Mouse (Mus musculus): Measurements from ENCODE around the gene Elmo3. TPM values are rescaled to one million over a fixed set of nuclear protein-coding genes. Genes with fewer than 3 reads are reported as not detected.
"Not testable (repeated sequence)": the region's sequence is repeated elsewhere in the genome, so short reads cannot be mapped to it uniquely, and the experiment has no call there.

The Elmo3 gene
- polyA plus RNA-seq, 1 experiment from 2014 or later = 2.4 TPM

DNA sequence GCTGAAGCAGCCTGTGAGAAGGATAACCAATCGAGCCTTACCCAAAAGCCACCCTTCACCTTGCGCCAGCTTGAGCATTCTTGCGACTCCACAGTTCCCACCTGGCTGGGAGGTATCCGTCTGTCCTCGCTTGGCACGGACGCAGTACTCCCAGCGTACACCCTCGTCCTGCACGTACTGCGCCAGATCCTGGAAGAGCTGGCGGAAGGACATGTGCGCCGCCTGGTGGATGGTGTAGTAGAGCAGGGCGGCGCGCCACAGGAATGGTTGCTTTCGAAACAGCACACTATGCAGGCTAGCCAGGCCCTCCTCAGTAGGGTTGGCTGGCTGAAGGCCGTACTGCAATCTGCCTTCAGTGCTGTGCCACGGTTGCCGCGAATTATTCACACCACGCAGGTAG, 22.3 kb upstream of the Elmo3 start:
- WGBS = 19% methylated on average over 23 of the region's 23 CpGs

GRCm38 (mm10) chr8:105285514-105285913, 19.9 kb upstream of the Elmo3 start:
- no peaks in the 10 kb centered on the region; the same call in 1 of the 2 replicates for H3K36me3 ChIP-seq (ENCODE audit: control insufficient read depth, insufficient read depth, low read length)
- H3K9me3 ChIP-seq (ENCODE audit: control insufficient read depth, low read length) = no peaks in the 10 kb centered on the region
- no peak overlapping the region for H3K4me3 ChIP-seq (ENCODE audit: low read depth, low read length)
- H3K27me3 ChIP-seq (ENCODE audit: control insufficient read depth, insufficient read depth, low read length) = peaks cover 6% of the 10 kb centered on the region
- DNase-seq (ENCODE audit: low spot score) (peak; percentile 47), ATAC-seq (replicated peaks; ENCODE audit: low FRiP score) (no peak)
- WGBS = 44% methylated on average over 12 of the region's 12 CpGs
- H3K4me1 ChIP-seq (replicated peaks; ENCODE audit: control insufficient read depth, insufficient read depth, low read length) = peaks cover 12% of the 10 kb centered on the region
- no peak overlapping the region for H3K9ac ChIP-seq (ENCODE audit: low read length)
- no peak overlapping the region for H3K4me2 ChIP-seq (ENCODE audit: low read depth, low read length, severe bottlenecking)
- H3K27ac ChIP-seq (ENCODE audit: low read depth, low read length) = no peak overlapping the region

More for the DNA sequence above, 22.3 kb upstream of the Elmo3 start:
- no peak overlapping the region for H3K4me3 ChIP-seq (ENCODE audit: low read depth, low read length)
- no peaks in the 10 kb centered on the region for H3K9me3 ChIP-seq (ENCODE audit: control insufficient read depth, low read length)
- H3K4me1 ChIP-seq (replicated peaks; ENCODE audit: control insufficient read depth, insufficient read depth, low read length) = peaks cover 2% of the 10 kb centered on the region; the same call in 1 of the 2 replicates
- H3K36me3 ChIP-seq (ENCODE audit: control insufficient read depth, insufficient read depth, low read length) = no peaks in the 10 kb centered on the region; the same call in 1 of the 2 replicates
- DNase-seq (ENCODE audit: low spot score) (peak; percentile 77), ATAC-seq (replicated peaks; ENCODE audit: low FRiP score) (peak; percentile 47)
- no peak overlapping the region for H3K4me2 ChIP-seq (ENCODE audit: low read depth, low read length, severe bottlenecking)
- H3K9ac ChIP-seq (ENCODE audit: low read length) = no peak overlapping the region
- peaks cover 23% of the 10 kb centered on the region for H3K27me3 ChIP-seq (ENCODE audit: control insufficient read depth, insufficient read depth, low read length)
- H3K27ac ChIP-seq (ENCODE audit: low read depth, low read length) = no peak overlapping the region

DNA sequence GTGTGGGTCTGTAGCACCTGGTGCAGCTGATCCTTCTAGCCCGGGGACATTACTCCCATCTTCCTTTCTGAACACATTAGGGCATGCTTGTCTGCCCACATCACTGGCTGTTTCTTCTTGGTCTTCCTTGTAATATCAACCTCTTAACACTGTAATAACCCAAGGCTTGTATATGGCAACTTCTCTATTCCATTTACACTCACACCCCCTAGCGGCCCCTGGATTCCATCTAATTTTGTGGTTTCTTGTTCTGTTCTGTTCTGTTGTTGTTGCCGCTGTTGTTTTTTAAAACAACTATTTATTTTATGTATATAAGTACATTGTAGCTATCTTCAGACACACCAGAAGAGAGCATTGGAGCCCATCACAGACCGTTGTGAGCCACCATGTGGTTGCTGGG, 18.5 kb upstream of the Elmo3 start:
- no peaks in the 10 kb centered on the region for H3K9me3 ChIP-seq (ENCODE audit: control insufficient read depth, low read length)
- no peak overlapping the region for H3K9ac ChIP-seq (ENCODE audit: low read length)
- 86% methylated on average over 4 of the region's 4 CpGs for WGBS
- peaks cover 9% of the 10 kb centered on the region for H3K27me3 ChIP-seq (ENCODE audit: control insufficient read depth, insufficient read depth, low read length)
- ATAC-seq (replicated peaks; ENCODE audit: low FRiP score) = no peak
- no peaks in the 10 kb centered on the region; the same call in 1 of the 2 replicates for H3K36me3 ChIP-seq (ENCODE audit: control insufficient read depth, insufficient read depth, low read length)
- H3K4me3 ChIP-seq (ENCODE audit: low read depth, low read length) = no peak overlapping the region
- DNase-seq (ENCODE audit: low spot score) = no peak
- peaks cover 13% of the 10 kb centered on the region for H3K4me1 ChIP-seq (replicated peaks; ENCODE audit: control insufficient read depth, insufficient read depth, low read length)
- no peak overlapping the region for H3K4me2 ChIP-seq (ENCODE audit: low read depth, low read length, severe bottlenecking)
- no peak overlapping the region for H3K27ac ChIP-seq (ENCODE audit: low read depth, low read length)

GRCm38 (mm10) chr8:105288231-105288630, 17.2 kb upstream of the Elmo3 start:
- DNase-seq (ENCODE audit: low spot score) (peak; percentile 47), ATAC-seq (replicated peaks; ENCODE audit: low FRiP score) (no peak)
- Histone ChIP-seq H3K9ac (ENCODE audit: low read length) (peak overlapping the region; percentile 14; the same call in 1 of the 2 replicates), H3K36me3 (ENCODE audit: control insufficient read depth, insufficient read depth, low read length) (no peaks in the 10 kb centered on the region; the same call in 1 of the 2 replicates), H3K27me3 (ENCODE audit: control insufficient read depth, insufficient read depth, low read length) (peaks cover 9% of the 10 kb centered on the region), H3K9me3 (ENCODE audit: control insufficient read depth, low read length) (no peaks in the 10 kb centered on the region), H3K4me2 (ENCODE audit: low read depth, low read length, severe bottlenecking) (peak overlapping the region; percentile 74), H3K4me3 (ENCODE audit: low read depth, low read length) (peak overlapping the region; percentile 39; the same call in 1 of the 2 replicates), H3K27ac (ENCODE audit: low read depth, low read length) (no peak overlapping the region), H3K4me1 (replicated peaks; ENCODE audit: control insufficient read depth, insufficient read depth, low read length) (peaks cover 13% of the 10 kb centered on the region)
- 87% methylated on average over 5 of the region's 5 CpGs for WGBS

DNA sequence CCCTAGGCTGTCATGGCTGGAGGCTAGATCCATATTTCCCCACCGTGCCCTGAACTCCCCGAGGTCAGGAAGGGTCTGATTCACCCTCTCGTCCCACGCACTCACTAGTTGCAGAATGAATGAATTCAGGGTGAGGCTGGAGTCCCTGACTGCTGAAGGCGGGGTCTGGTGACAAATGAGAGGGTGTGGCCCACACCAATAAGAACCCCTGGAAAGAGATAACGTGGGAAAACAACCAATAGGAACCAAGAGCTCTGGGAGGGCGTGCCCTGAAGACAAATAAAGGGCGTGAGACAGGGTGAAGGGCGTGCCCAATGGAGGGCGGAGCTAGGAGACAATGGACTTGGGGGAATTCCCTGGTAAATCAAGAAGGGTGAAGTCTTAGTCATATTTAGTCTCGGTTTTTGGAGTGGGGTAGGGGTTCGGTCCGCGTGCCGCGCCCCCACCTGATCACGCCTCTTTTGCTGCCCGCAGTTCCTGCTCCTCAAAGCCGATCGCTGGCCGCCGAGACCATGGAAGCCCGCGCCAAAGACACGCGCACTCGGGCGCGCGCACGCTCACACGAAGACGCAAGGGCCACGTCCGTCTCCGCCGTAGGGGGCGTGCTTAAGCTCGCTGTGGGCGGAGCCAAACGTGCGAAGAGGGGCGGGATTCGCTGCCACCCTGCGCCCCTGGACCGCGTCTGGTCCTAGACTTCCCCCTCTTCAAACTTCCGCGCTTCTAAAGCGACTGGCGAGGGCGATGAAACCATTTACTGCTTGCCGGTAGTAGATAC, 16.3 kb upstream of the Elmo3 start:
- H3K27ac ChIP-seq (ENCODE audit: low read depth, low read length) = peak overlapping the region; percentile 73
- peaks cover 9% of the 10 kb centered on the region for H3K27me3 ChIP-seq (ENCODE audit: control insufficient read depth, insufficient read depth, low read length)
- H3K9ac ChIP-seq (ENCODE audit: low read length) = peak overlapping the region; percentile 65
- H3K36me3 ChIP-seq (ENCODE audit: control insufficient read depth, insufficient read depth, low read length) = no peaks in the 10 kb centered on the region; the same call in 1 of the 2 replicates
- no peaks in the 10 kb centered on the region for H3K9me3 ChIP-seq (ENCODE audit: control insufficient read depth, low read length)
- WGBS = under 1% methylated on average over 53 of the region's 53 CpGs
- H3K4me2 ChIP-seq (ENCODE audit: low read depth, low read length, severe bottlenecking) = peak overlapping the region; percentile 74
- H3K4me3 ChIP-seq (ENCODE audit: low read depth, low read length) = peak overlapping the region; percentile 39
- H3K4me1 ChIP-seq (replicated peaks; ENCODE audit: control insufficient read depth, insufficient read depth, low read length) = peaks cover 13% of the 10 kb centered on the region
- ATAC-seq (replicated peaks; ENCODE audit: low FRiP score) (peak; percentile 93), DNase-seq (ENCODE audit: low spot score) (peak; percentile 97)

DNA sequence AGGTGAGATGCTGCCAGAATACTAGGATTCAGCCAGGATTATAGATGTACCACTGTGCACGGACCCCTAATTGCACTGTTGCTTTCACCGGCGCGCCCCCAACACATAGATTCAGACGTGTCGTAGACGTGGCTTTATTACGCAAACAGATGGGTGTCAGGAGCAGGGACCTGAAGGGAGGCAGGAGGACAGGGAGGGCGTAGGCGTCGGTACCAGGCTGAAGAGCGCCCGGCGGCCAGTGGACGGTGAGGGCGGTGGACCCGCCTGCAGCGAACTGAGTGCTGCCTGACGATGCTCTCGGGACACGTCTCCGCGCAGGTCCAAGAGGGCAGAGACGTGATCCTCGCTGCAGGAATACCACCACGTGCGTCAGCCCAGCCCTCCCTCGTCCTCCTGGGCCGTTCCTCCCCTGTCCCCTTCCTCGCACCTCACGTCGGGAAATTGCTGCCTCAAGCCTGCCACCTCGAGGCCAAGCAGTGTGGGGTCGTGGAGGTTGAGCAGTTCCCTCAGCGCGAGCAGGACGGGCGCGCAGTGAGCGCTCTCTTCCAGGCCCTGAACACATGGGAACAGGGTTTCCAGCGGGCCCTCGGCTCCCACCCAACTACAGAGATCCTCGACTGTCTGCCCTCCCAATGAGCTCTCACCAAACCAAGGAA, 15.5 kb upstream of the Elmo3 start, which contains the start of gene 4931428F04Rik:
TSS of gene 4931428F04Rik (minus strand) at position 60 of the 656 bp plus-strand sequence.
- DNase-seq (ENCODE audit: low spot score) (peak; percentile 81), ATAC-seq (replicated peaks; ENCODE audit: low FRiP score) (peak; percentile 50)
- peak within 1 kb of the TSS; percentile 39 for H3K4me3 ChIP-seq (ENCODE audit: low read depth, low read length)
- H3K9ac ChIP-seq (ENCODE audit: low read length) = peak within 1 kb of the TSS; percentile 65
- peak within 1 kb of the TSS; percentile 73 for H3K27ac ChIP-seq (ENCODE audit: low read depth, low read length)
- H3K9me3 ChIP-seq (ENCODE audit: control insufficient read depth, low read length) = no peaks in the 10 kb centered on the region
- peak within 1 kb of the TSS; percentile 74 for H3K4me2 ChIP-seq (ENCODE audit: low read depth, low read length, severe bottlenecking)
- no peaks in the 10 kb centered on the region for H3K36me3 ChIP-seq (ENCODE audit: control insufficient read depth, insufficient read depth, low read length)
- peaks cover 9% of the 10 kb centered on the region for H3K27me3 ChIP-seq (ENCODE audit: control insufficient read depth, insufficient read depth, low read length)
- WGBS = 1% methylated on average over 42 of the region's 43 CpGs
- H3K4me1 ChIP-seq (replicated peaks; ENCODE audit: control insufficient read depth, insufficient read depth, low read length) = peaks cover 13% of the 10 kb centered on the region

- 6% methylated on average over 31 of the region's 31 CpGs for WGBS
- peak overlapping the region; percentile 74; the same call in 1 of the 2 replicates for H3K4me2 ChIP-seq (ENCODE audit: low read depth, low read length, severe bottlenecking)
- no peak overlapping the region for H3K27ac ChIP-seq (ENCODE audit: low read depth, low read length)
- peak overlapping the region; percentile 39 for H3K4me3 ChIP-seq (ENCODE audit: low read depth, low read length)
- DNase-seq (ENCODE audit: low spot score) (peak; percentile 92), ATAC-seq (replicated peaks; ENCODE audit: low FRiP score) (no peak)
- H3K36me3 ChIP-seq (ENCODE audit: control insufficient read depth, insufficient read depth, low read length) = no peaks in the 10 kb centered on the region
- peaks cover 13% of the 10 kb centered on the region for H3K4me1 ChIP-seq (replicated peaks; ENCODE audit: control insufficient read depth, insufficient read depth, low read length)
- H3K9ac ChIP-seq (ENCODE audit: low read length) = no peak overlapping the region
- no peaks in the 10 kb centered on the region for H3K9me3 ChIP-seq (ENCODE audit: control insufficient read depth, low read length)
- H3K27me3 ChIP-seq (ENCODE audit: control insufficient read depth, insufficient read depth, low read length) = peaks cover 9% of the 10 kb centered on the region
Measured at GRCm38 (mm10) chr8:105290554-105291314, 14.7 kb upstream of the Elmo3 start.

DNA sequence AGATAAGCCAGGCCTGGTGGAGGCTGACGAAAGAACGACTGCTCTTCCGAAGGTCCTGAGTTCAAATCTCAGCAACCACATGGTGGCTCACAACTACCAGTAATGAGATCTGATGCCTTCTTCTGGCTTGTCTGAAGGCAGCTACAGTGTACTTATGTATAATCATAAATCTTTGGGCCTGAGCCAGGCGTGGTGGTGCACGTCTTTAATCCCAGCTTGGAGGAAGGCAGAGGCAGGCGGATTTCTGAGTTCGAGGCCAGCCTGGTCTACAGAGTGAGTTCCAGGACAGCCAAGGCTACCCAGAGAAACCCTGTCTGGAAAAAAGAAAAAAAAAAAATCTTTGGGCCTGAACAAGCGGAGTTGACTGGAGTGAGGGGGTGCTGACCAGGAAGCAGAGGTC, 14.0 kb upstream of the Elmo3 start:
- H3K9me3 ChIP-seq (ENCODE audit: control insufficient read depth, low read length); H3K27me3 ChIP-seq (ENCODE audit: control insufficient read depth, insufficient read depth, low read length); H3K36me3 ChIP-seq (ENCODE audit: control insufficient read depth, insufficient read depth, low read length); H3K27ac ChIP-seq (ENCODE audit: low read depth, low read length); ATAC-seq (replicated peaks; ENCODE audit: low FRiP score); H3K9ac ChIP-seq (ENCODE audit: low read length); H3K4me2 ChIP-seq (ENCODE audit: low read depth, low read length, severe bottlenecking); H3K4me3 ChIP-seq (ENCODE audit: low read depth, low read length): not testable (repeated sequence)
- DNase-seq (ENCODE audit: low spot score) = peak; percentile 43
- 85% methylated on average over 8 of the region's 8 CpGs for WGBS
- H3K4me1 ChIP-seq (replicated peaks; ENCODE audit: control insufficient read depth, insufficient read depth, low read length) = peaks cover 13% of the 10 kb centered on the region

Data from forebrain, embryonic 11.5 days (tissue).